Mouse (Mus musculus) erythroblast, embryonic 14.5 days (primary cell): ENCODE measurements around the gene Srgap1. TPM values are rescaled to one million over a fixed set of nuclear protein-coding genes. Genes with fewer than 3 reads are reported as not detected.

ENCODE experiments used
- H3K27me3 ChIP-seq: 2 replicates; pipeline ENCODE4 v1.6.1; 2012; ENCODE audit warnings: inconsistent platforms; ENCODE audit not compliant: control insufficient read depth
- H3K36me3 ChIP-seq: 2 replicates; pipeline ENCODE4 v1.6.1; 2012; ENCODE audit warnings: mild to moderate bottlenecking, inconsistent platforms; ENCODE audit not compliant: control insufficient read depth
- H3K4me1 ChIP-seq: 2 replicates; pipeline ENCODE4 v1.6.1; 2012; ENCODE audit warnings: inconsistent platforms; ENCODE audit not compliant: control insufficient read depth
- H3K4me3 ChIP-seq: replicated peaks from 2 replicates; pipeline ENCODE3; 2012; ENCODE audit warnings: moderate library complexity, mild to moderate bottlenecking, inconsistent platforms
- H3K9me3 ChIP-seq: 2 replicates; pipeline ENCODE4 v1.6.1; 2012; ENCODE audit warnings: low read length, inconsistent platforms, mixed read lengths; ENCODE audit not compliant: control insufficient read depth
- GATA1 ChIP-seq: IDR thresholded peaks from 2 replicates; pipeline ENCODE4 v1.6.1; 2012; ENCODE audit warnings: low read length, inconsistent platforms, mixed read lengths
- TAL1 ChIP-seq: IDR thresholded peaks from 3 replicates; pipeline ENCODE4 v1.6.1; 2012; ENCODE audit warnings: low read length, inconsistent platforms, mixed read lengths
- polyA plus RNA-seq: library from polyadenylated mRNA; stranded (reverse); fragments of >175 nt; gene quantifications from 2 replicates; pipeline ENCODE4 v1.2.3, GENCODE M21; 2012

Gene Srgap1
- polyA plus RNA-seq, 1 experiment: 0.20 TPM

GRCm38 (mm10) chr10:121836507-121837165, 210.5 kb downstream of the Srgap1 start:
- Histone ChIP-seq H3K9me3 (peaks cover 10% of the 10 kb centered on the region; the same call in 1 of the 2 replicates), H3K4me3 (no peak overlapping the region), H3K4me1 (no peaks in the 10 kb centered on the region), H3K27me3 (no peaks in the 10 kb centered on the region), H3K36me3 (no peaks in the 10 kb centered on the region)
- TF ChIP-seq TAL1 (no peak), GATA1 (no peak)

DNA sequence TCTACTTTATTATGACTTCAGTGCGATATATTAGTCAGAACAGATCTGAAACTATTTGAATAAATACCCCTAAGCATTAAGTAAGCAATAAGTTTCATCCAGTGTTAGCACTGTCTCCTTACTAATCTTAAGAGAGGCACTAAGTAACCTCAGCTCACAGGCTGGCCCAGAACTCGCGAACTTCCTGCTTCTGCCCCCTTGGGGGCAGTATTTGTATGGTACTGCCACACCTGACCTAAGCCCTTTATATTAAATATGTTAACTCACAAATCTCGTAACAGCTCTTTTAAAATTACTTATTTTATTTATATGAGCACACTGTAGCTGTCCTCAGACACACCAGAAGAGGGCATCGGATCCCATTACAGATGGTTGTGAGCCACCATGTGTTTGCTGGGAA, 213.7 kb downstream of the Srgap1 start:
- TF ChIP-seq GATA1: no peak
- TF ChIP-seq TAL1: no peak
- Histone ChIP-seq H3K36me3 (no peaks in the 10 kb centered on the region), H3K4me3 (no peak overlapping the region), H3K27me3 (no peaks in the 10 kb centered on the region), H3K4me1 (no peaks in the 10 kb centered on the region), H3K9me3 (peaks cover 5% of the 10 kb centered on the region; the same call in 1 of the 2 replicates)

DNA sequence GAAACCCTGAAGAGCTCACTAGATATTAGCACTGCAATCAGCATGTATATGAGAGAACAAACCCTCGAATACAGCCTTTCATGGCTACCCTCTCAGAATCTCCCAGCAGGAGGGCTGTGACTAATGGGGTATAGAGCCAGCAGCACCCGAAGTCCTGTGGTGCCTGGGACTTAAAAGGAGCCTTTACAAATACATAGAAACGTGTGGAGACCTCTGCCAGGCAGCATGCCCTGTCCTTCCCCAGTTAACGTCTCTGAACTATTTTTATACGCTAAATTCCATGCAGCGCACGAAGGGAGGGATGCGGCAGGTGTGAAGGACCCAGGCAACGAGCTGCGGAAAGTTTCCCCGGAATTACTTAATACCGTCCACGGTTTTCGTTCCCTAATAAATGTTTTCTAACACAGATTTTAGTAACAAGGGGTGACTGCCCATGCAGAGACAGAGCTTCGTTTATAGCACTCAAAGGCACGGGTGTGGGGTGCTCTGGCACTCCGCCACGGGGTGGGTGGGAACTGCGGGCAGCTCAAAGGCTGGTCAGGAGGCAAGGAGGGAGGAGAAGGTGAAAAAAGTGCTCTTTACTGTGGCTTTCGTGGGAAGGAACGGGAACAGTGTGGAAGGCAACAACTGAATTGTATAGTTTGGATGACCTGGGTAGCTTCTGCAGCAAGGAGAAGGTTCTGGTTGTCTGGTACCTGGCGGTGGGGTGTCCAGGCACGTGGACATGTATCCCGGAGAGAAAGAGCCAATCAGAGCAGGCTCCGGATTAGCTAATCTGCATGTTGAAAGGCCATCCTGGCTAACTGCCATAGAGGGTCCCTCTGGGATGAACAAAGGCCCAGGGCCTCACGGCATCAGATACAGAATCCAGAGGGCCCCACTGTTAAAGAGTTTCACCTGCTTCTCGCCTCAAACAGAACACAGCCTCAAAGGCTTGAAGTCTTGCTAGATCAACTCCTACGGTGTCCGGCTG, 216.5 kb downstream of the Srgap1 start:
- TF ChIP-seq GATA1 (no peak), TAL1 (no peak)
- Histone ChIP-seq H3K4me1 (no peaks in the 10 kb centered on the region), H3K36me3 (no peaks in the 10 kb centered on the region), H3K9me3 (no peaks in the 10 kb centered on the region; the same call in 1 of the 2 replicates), H3K4me3 (no peak overlapping the region), H3K27me3 (no peaks in the 10 kb centered on the region)

DNA sequence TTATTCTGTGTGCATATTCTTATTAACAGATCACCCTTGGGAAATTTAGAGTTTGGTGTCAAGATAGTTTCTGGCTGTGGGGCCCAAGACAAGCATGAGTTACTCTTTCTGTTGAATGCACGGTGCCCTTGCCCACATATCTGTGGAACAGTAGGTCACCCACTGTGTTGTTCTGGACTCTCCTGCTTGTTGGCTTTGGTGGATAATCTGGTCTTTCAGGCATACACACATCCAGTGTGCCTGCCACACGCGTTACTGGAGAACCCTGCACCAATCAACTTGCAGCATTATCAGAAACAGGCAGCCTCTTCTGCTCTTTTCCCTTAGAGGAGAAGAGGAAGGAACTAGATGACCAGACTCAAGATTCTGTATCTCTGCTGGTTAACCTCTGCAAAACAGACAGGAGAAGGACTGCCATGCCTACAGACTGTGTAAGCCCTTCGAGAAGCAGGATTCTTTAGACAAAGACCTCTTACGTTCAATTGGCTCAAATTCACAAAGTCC, 217.3 kb downstream of the Srgap1 start:
- Histone ChIP-seq H3K36me3 (no peaks in the 10 kb centered on the region), H3K9me3 (no peaks in the 10 kb centered on the region; the same call in 1 of the 2 replicates), H3K4me3 (no peak overlapping the region), H3K4me1 (no peaks in the 10 kb centered on the region), H3K27me3 (no peaks in the 10 kb centered on the region)
- TF ChIP-seq TAL1: no peak
- no peak for TF ChIP-seq GATA1

DNA sequence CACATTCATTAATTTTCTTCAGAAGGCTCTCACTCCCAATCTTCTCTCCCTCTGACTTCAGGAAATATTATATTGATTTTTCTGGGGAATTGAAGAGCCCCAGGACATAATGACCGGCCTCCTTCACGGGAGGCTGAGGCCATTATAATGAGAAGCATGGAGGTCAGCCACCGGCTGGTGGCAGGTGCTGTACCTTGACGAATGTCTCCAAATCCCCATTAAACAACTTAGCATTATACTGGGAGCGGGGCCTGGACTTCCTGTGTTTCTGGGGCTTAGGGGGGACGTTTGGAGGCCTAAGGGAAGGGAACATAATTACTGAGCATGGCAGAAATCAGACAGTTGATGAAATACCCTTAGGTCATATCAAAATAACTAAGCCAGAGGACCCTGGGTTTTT, 218.1 kb downstream of the Srgap1 start:
- no peaks in the 10 kb centered on the region for H3K27me3 ChIP-seq
- H3K4me1 ChIP-seq: no peaks in the 10 kb centered on the region
- H3K4me3 ChIP-seq: no peak overlapping the region
- no peaks in the 10 kb centered on the region for H3K9me3 ChIP-seq
- H3K36me3 ChIP-seq: no peaks in the 10 kb centered on the region
- TF ChIP-seq GATA1 (no peak), TAL1 (no peak)

GRCm38 (mm10) chr10:121822674-121823073, 224.4 kb downstream of the Srgap1 start:
- H3K4me1 ChIP-seq: no peaks in the 10 kb centered on the region
- no peaks in the 10 kb centered on the region for H3K27me3 ChIP-seq
- H3K36me3 ChIP-seq: no peaks in the 10 kb centered on the region
- no peak overlapping the region for H3K4me3 ChIP-seq
- no peak for TF ChIP-seq GATA1
- no peak for TF ChIP-seq TAL1
- no peaks in the 10 kb centered on the region for H3K9me3 ChIP-seq

DNA sequence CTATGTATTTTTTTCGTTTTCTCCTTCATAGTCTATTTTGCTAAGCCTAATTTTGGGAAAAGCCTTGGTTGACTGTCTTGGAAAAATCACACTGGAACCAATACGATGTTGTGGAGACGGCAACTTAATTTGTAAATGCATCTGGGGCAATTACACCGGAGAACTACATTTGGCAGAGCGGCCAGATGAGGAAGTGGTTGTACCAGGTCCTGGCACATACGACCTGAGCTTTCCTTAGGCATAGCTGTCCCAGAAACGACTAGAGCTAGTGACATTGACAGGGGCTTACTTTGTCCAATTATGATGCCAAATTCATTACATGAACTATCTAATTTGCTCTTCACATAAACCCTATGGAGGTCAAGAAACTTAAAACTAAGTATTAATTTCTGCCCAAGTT, 226.3 kb downstream of the Srgap1 start:
- Histone ChIP-seq H3K27me3 (no peaks in the 10 kb centered on the region), H3K36me3 (no peaks in the 10 kb centered on the region), H3K4me3 (no peak overlapping the region), H3K4me1 (no peaks in the 10 kb centered on the region), H3K9me3 (no peaks in the 10 kb centered on the region)
- TF ChIP-seq TAL1 (no peak), GATA1 (no peak)

DNA sequence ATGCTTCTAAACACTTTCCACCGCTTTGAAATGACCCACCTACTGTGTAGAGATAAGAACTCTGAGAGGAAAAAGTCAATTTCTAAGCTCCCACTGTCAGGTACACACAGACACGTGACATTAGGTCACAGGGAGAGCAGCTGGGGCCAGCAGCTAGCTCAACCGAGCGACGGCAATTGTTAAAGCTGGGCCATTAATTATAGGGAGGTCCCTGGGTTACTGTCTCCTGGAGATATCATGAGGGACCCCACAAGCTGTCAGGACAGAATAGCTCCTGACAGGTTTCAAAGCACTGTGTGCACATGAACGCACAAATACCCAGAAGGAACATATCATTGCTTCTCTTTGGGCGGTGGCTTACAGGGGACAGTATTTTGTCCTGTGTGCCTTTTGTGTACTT, 229.1 kb downstream of the Srgap1 start:
- Histone ChIP-seq H3K27me3 (no peaks in the 10 kb centered on the region), H3K4me1 (no peaks in the 10 kb centered on the region), H3K4me3 (no peak overlapping the region), H3K9me3 (no peaks in the 10 kb centered on the region), H3K36me3 (no peaks in the 10 kb centered on the region)
- TF ChIP-seq TAL1 (no peak), GATA1 (no peak)

DNA sequence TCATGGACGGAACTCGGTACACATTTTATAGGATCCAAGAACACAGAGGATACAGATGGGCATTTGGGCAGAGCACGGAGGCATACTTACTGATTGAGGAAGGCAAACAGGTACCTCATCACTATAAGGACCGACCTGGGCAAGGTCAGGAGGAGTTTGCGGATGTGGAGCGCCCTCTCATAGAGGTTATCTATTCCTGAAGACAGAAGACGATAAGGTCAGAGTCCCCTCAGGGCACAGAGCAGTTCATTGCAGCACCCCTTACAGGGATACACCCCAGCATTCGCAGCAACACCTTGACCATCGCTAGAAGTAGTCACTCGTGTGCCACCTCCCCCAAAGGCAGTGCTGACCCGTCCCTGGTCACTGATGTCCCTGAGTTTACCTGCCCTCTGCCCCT, 239.3 kb downstream of the Srgap1 start:
- TF ChIP-seq TAL1 (no peak), GATA1 (no peak)
- no peaks in the 10 kb centered on the region for H3K9me3 ChIP-seq
- no peaks in the 10 kb centered on the region for H3K27me3 ChIP-seq
- H3K36me3 ChIP-seq: no peaks in the 10 kb centered on the region
- no peak overlapping the region for H3K4me3 ChIP-seq
- H3K4me1 ChIP-seq: no peaks in the 10 kb centered on the region
